Mouse (Mus musculus) kidney, postnatal 14 days (tissue): ENCODE results near the gene Tsc22d4.

Experiments used
- DNase-seq: peaks from one replicate; pipeline ENCODE4 v3.0.0; 2022; ENCODE audit warnings: mixed read lengths

Gene Tsc22d4

GRCm38 (mm10) chr5:137800917-137801316 is 55.4 kb downstream of the Tsc22d4 start:
- no peak for DNase-seq

GRCm38 (mm10) chr5:137806158-137806557 is 60.6 kb downstream of the Tsc22d4 start:
- no peak for DNase-seq

GRCm38 (mm10) chr5:137808316-137808715 is 62.8 kb downstream of the Tsc22d4 start:
- DNase-seq: no peak

- DNase-seq: no peak
Measured at GRCm38 (mm10) chr5:137817466-137818222, 72.1 kb downstream of the Tsc22d4 start.
